In genomic region chr5:145139571-145140519, GRCm38 (mm10) we compare ENCODE assay signal across 8 mouse cellular contexts. TPM values are rescaled to one million over a fixed set of nuclear protein-coding genes. Genes with fewer than 3 reads are reported as not detected.
DNase-seq lines count a peak whose midpoint lies in the region; ATAC-seq and TF ChIP-seq lines count a peak whose summit lies in the region.

Gene Pdap1, minus strand, starts transcription at chr5:145140238.
Gene Bud31, plus strand, starts transcription at chr5:145140362.

- ATAC-seq in G1E (ENCODE audit: extremely low read depth, insufficient number of reproducible peaks, low FRiP score, poor library complexity, severe bottlenecking): peak; percentile 71
- peak; percentile 97 for ATAC-seq in forebrain, postnatal 0 days
- peak; percentile 91 for ATAC-seq in lung, embryonic 15.5 days (ENCODE audit: borderline replicate concordance, extremely low read depth, low FRiP score, low TSS enrichment)

- H3K4me2 ChIP-seq in forebrain, postnatal 0 days (ENCODE audit: low read depth): peak within 1 kb of the TSS; percentile 84
- H3K4me2 ChIP-seq in lung, embryonic 15.5 days: peak within 1 kb of the TSS; percentile 70

- WGBS in forebrain, postnatal 0 days: 1% methylated on average over 84 of the region's 84 CpGs
- under 1% methylated on average over 84 of the region's 84 CpGs for WGBS in lung, embryonic 15.5 days

- no peaks in the 10 kb centered on the region for H3K27me3 ChIP-seq in G1E (ENCODE audit: insufficient read depth, low read length)
- H3K27me3 ChIP-seq in forebrain, postnatal 0 days (ENCODE audit: insufficient read depth, low read length): no peaks in the 10 kb centered on the region
- no peaks in the 10 kb centered on the region for H3K27me3 ChIP-seq in lung, embryonic 15.5 days

- peaks cover 46% of the 10 kb centered on the region for H3K4me1 ChIP-seq in G1E (ENCODE audit: insufficient read depth, low read depth, low read length)
- H3K4me1 ChIP-seq in forebrain, postnatal 0 days (ENCODE audit: insufficient read depth): peaks cover 22% of the 10 kb centered on the region; the same call in 1 of the 2 replicates
- peaks cover 22% of the 10 kb centered on the region for H3K4me1 ChIP-seq in lung, embryonic 15.5 days

- H3K9me3 ChIP-seq in G1E (replicated peaks): no peaks in the 10 kb centered on the region
- H3K9me3 ChIP-seq in forebrain, postnatal 0 days (ENCODE audit: low read length): no peaks in the 10 kb centered on the region
- no peaks in the 10 kb centered on the region for H3K9me3 ChIP-seq in lung, embryonic 15.5 days

- peak within 1 kb of the TSS; percentile 83 for H3K27ac ChIP-seq in forebrain, postnatal 0 days (ENCODE audit: low read depth, low read length)
- peak within 1 kb of the TSS; percentile 77 for H3K27ac ChIP-seq in lung, embryonic 15.5 days

- peak; percentile 85 for DNase-seq in G1E (ENCODE audit: low spot score)
- DNase-seq in cerebellum, adult 18-20 months: peak; percentile 94 to 96
- DNase-seq in forebrain, postnatal 0 days: peak; percentile 98
- peak; percentile 96 for DNase-seq in heart, postnatal 4 days
- DNase-seq in layer of hippocampus, adult 8-10 months (ENCODE audit: low spot score in 2 of 2): peak; percentile 91 to 96
- peak; percentile 89 for DNase-seq in ovary, adult 18-20 months (ENCODE audit: low spot score)
- peak; percentile 96 for DNase-seq in thymus, postnatal 0 days (ENCODE audit: low spot score)

- H3K36me3 ChIP-seq in G1E (replicated peaks): peaks cover 69% of the 10 kb centered on the region
- peaks cover 40% of the 10 kb centered on the region for H3K36me3 ChIP-seq in forebrain, postnatal 0 days (ENCODE audit: insufficient read depth)
- peaks cover 53% of the 10 kb centered on the region for H3K36me3 ChIP-seq in lung, embryonic 15.5 days

- TF ChIP-seq CTCF in G1E (IDR thresholded peaks at IDR 0.05; ENCODE audit: low read depth, low read length): no peak
- peak; percentile 33 for TF ChIP-seq CTCF in forebrain, postnatal 0 days (IDR thresholded peaks at IDR 0.05; ENCODE audit: low read depth)

- H3K9ac ChIP-seq in forebrain, postnatal 0 days: peak within 1 kb of the TSS; percentile 81
- peak within 1 kb of the TSS; percentile 86 for H3K9ac ChIP-seq in lung, embryonic 15.5 days

- peak within 1 kb of the TSS; percentile 85 for H3K4me3 ChIP-seq in G1E (ENCODE audit: low read depth, low read length)
- H3K4me3 ChIP-seq in forebrain, postnatal 0 days (ENCODE audit: low read depth, low read length): peak within 1 kb of the TSS; percentile 89
- peak within 1 kb of the TSS; percentile 81 for H3K4me3 ChIP-seq in lung, embryonic 15.5 days

RNA-seq across cellular contexts. Expression of gene Pdap1, which starts in this region (rescaled TPM):
- total RNA-seq in G1E (2014; fragmentation: Nextera tagmentation) (95.0 and 112 TPM in 2 replicates), G1E (2017) (72.7 and 82.5 TPM in 2 replicates)
- 173 and 217 TPM in 2 replicates for polyA plus RNA-seq in G1E (2012)
- total RNA-seq in forebrain, postnatal 0 days (2014; rRNA removed): 65.9 and 66.4 TPM in 2 replicates
- polyA plus RNA-seq in forebrain, postnatal 0 days (2015; fragmentation: Nextera tagmentation; extraction: Ambion mirVana): 135 and 140 TPM in 2 replicates
- total RNA-seq in heart, postnatal 4 days (2021): 10 to 100 TPM; 67.6 to 67.7 TPM
- 10 to 100 TPM; 70.8 to 100.0 (median 83.5) TPM for total RNA-seq in layer of hippocampus, adult 8-10 months (2022)
- polyA plus RNA-seq in lung, embryonic 15.5 days (2015; fragmentation: Nextera tagmentation; extraction: Ambion mirVana): 79.2 and 81.1 TPM in 2 replicates
- polyA plus RNA-seq in thymus, postnatal 0 days (2015; fragmentation: Nextera tagmentation; extraction: Ambion mirVana): 66.2 and 73.5 TPM in 2 replicates

RNA-seq across cellular contexts. Expression of gene Bud31, which starts in this region (rescaled TPM):
- 116 and 155 TPM in 2 replicates for total RNA-seq in G1E (2014; fragmentation: Nextera tagmentation)
- total RNA-seq in G1E (2017): 287 and 292 TPM in 2 replicates
- polyA plus RNA-seq in G1E (2012): 5.7 and 8.7 TPM in 2 replicates
- 127 and 138 TPM in 2 replicates for total RNA-seq in forebrain, postnatal 0 days (2014; rRNA removed)
- 166 and 206 TPM in 2 replicates for polyA plus RNA-seq in forebrain, postnatal 0 days (2015; fragmentation: Nextera tagmentation; extraction: Ambion mirVana)
- total RNA-seq in heart, postnatal 4 days (2021): 10 to 100 TPM; 82.7 to 88.9 TPM
- total RNA-seq in layer of hippocampus, adult 8-10 months (2022): 10 to 100 TPM; 67.8 to 76.8 (median 73.0) TPM
- polyA plus RNA-seq in lung, embryonic 15.5 days (2015; fragmentation: Nextera tagmentation; extraction: Ambion mirVana): 187 and 190 TPM in 2 replicates
- polyA plus RNA-seq in thymus, postnatal 0 days (2015; fragmentation: Nextera tagmentation; extraction: Ambion mirVana): 275 and 289 TPM in 2 replicates

Comparison
In these comparisons a context has a peak if more than half of its experiments do, and no peak if none do; other contexts are left out.
1. Peak in every context shown above with its lines: DNase-seq, ATAC-seq, H3K4me3 ChIP-seq and H3K27ac ChIP-seq.
2. RNA of gene Bud31 (polyA plus RNA-seq): 275 to 289 TPM in thymus, postnatal 0 days, 187 to 190 TPM in lung, embryonic 15.5 days and 166 to 206 TPM in forebrain, postnatal 0 days; 5.7 to 8.7 TPM in G1E; every median in the first group is over 10 times any median in the second.